Mouse (Mus musculus) kidney, adult 11 months (tissue): ENCODE results near the gene Iqcn.
A peak's percentile ranks its signal among the peaks of the same experiment; 100 is the strongest.

ENCODE experiments used
- DNase-seq: peaks from one replicate; pipeline ENCODE4 v3.0.0; 2022

Iqcn gene

DNA sequence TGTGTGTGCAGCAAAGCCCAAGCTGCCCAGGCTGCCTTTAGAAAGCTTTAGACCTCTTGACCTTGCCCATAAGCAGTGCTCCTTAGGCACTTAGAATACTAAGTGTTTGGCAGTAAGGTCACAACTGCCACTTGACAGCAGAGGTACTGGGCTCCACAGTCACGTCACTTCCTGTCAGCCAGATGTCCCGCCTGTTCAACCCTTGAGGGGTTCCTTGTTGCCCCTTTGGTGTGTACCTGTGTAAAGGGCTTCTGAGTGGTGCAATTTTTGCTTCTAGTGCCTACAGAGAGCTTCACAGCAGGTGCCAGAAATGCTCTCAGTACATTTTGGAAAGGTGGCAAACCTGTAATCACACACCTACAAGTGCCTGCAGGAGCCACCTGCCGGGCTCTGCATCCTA, 35.0 kb downstream of the Iqcn start:
- DNase-seq: peak; percentile 2

DNA sequence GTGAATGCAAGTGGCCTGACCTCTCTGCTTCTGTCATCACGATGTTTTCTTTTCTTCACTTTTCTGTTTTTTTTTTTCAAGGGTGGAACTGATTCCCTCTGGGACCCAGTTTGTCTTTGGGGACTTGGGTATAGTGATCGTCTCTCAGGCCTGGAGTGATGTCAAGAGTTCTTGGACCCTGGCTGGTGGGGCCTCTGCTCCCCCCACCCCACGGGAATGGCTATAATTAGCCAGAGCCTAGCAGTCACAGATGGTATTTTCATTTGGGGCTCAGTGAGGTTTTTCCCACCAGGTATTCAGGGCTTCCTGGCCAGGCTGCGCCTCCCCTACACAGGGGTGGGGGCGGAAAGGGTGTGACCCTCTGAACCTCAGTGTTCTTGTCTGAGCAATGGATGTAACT, 38.4 kb downstream of the Iqcn start:
- DNase-seq: peak; percentile 2

DNA sequence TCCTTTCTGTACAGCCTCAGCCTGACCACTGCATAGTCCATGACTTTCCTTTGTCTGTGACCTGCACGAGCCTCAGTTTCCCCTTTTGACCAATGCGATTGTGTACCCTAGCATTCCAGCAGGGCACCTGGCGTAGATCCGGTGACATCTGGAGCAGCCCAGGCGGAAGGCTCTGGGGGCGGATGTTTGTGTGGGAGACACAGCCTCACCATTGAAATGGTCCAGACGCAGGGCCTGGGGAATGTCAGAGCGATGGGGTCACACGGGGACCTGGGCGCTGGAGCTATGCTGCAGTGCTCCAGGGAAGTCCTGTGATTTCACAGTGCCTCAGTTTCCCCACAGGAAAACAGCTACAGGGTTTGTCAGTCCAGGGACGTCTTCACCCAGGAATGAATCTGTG, 38.9 kb downstream of the Iqcn start:
- peak; percentile 4 for DNase-seq

DNA sequence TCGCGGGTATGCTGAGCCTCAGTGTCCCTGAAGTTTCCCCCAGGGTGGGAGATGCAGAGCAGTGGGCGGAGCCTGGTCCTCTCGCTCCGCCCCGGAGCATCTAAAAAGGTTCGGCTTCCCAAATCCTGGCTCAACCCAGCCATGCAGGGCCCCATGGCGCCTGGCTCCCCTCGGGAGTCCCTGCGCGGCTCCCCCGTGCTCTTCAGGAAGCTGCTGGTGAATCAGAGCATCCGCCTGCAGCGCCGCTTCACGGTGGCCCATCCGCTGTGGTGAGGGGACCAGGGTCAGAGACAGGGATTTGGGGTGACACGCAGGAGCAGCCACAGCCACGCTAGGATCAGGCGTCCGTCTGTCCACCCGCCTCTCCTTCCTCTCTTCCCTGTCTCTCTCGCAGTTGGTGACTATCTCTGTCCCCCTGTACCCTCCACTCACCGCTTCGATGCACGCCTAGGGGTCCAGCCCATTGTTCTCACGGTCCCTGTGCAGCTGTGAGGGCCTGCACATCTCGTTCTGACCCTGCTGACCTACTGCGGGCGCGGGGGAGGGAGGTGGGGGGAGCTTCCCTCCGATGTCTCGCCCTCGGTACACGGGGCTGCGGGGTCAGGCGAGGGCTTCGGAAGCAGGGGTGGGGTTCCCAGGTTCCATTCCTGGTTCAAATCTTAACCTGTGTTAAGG, 39.9 kb downstream of the Iqcn start:
- DNase-seq: peak; percentile 31

DNA sequence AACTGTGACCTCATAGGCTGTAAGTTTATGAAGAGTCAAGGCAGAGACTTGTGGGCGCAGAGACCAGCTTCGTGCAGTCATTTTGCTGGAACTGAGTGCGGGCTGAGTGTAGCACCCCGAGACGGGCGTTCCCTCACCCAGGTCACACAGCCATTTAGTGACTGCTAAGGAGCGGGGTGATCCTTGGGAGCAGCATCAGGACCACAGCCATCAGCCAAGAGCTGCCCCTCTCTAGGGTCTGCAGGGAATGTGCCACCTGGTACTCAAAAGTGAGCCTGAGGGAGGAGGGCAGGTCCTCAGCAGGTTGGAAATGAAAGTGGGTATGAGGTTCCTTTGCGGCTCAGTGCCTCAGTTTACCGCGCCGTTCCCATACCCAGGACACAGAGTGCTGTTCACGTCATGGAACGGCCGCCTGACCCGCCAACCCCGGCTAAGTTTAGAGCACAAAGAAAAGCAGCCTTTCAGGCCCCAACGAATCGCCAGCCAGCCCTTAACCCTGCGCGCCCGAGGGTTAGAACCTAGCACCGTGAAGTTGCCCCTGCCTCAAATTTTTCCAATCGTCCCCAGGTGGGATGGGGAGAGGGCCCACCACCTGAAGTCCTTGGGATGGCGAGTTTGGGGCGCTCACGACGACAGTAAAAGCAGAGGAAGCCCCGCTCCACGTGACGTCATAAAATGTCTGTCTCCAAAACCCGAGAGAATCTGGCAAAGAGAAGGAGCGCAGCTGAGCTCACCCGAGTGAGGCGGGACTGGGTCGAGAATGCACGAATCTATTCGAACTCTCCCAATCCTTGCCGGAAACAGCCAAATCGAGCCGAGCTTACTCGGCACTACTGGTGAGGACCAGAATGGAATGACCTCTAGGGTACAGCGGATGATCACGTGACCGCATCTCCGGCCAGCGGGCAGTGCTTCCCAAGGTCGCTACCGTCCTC, 40.7 kb downstream of the Iqcn start:
- DNase-seq: peak; percentile 91

DNA sequence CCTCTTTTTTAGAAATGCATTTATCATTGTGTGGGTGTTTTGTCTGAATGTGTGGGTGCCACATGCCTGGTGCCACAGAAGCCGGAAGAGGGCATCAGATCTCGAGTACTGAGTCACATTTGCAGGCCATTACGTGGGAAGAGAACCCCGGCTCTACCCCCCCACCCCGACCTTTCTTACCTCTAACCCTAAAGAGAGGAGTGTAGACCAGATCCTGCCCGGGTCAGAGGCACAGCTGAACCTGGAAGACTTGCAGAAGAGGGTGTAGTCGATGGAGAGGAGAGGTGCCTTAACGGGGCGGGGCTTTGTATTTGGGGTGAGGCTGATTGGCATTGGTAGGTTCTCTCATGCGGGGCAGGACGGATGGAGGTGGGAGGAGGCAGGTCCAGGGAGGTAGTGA, 41.5 kb downstream of the Iqcn start:
- no peak for DNase-seq

DNA sequence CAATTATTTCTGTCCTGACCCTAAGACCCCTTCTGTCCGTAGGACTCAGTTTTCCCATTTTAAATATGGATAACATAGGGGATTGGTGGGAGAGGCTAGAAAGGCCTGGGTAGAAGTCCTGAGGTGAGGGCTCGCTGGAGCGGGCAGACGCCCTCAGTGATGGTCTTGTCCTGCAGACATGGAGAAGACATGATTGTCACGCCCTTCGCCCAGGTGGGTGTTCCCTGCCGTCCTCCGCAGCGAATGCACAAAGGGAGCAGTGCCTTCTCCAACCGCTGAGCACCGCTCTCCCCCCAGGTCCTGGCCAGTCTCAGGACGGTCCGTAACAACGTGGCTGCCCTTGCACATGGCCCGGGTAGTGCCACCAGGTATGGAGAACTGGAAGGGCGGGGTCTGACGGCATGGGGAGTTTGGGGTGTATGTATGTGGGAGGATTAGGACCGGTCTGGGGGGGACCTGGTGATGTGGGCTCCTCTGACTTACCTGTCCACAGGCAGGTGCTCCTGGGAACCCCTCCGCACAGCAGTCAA, 42.5 kb downstream of the Iqcn start:
- peak; percentile 10 for DNase-seq

DNA sequence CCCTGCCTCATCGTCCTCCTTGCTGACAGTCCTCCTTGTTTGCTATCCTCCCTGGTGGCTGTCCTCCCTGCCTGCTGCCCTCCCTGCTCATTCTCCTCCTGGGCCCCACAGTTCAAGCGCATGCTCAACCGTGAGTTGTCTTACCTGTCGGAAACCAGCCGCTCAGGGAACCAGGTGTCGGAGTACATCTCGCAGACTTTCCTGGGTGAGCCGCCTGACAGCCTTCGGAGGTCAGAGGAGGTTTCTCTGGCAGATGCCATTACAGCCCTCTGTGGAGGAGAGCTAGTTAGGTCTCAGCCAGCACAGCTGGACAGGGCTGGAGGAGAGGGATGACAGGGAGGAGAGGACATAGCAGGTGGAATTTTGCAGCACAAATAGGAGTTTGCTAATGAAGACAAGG, 43.4 kb downstream of the Iqcn start:
- peak; percentile 4 for DNase-seq

DNA sequence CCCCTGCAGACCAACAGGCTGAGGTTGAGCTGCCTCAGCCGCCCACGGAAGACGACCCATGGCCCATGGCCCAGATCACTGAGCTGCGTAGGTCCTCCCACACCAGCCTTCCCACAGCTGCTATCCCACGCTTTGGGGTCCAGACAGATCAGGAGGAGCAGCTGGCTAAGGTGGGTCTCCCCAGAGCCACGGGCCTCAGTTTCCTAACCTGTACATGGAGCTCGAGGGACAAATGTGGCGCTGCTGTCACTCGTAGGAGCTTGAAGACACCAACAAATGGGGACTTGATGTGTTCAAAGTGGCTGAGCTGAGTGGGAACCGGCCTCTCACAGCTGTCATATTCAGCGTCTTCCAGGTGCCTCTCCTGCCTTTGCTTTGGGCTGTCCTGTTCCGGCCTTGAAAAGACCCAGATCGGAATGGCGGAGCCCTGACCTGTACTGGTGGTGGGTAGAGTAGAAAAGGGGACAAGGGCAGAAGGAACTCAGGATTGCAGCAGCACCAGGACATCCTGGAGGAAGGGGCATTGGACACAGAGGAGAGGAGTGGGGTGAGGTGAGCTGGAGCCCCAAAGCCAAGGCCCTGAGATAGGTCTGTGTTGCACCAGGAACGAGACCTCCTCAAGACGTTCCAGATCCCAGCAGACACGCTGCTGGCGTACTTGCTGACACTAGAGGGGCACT, 44.1 kb downstream of the Iqcn start:
- DNase-seq: peak; percentile 2

DNA sequence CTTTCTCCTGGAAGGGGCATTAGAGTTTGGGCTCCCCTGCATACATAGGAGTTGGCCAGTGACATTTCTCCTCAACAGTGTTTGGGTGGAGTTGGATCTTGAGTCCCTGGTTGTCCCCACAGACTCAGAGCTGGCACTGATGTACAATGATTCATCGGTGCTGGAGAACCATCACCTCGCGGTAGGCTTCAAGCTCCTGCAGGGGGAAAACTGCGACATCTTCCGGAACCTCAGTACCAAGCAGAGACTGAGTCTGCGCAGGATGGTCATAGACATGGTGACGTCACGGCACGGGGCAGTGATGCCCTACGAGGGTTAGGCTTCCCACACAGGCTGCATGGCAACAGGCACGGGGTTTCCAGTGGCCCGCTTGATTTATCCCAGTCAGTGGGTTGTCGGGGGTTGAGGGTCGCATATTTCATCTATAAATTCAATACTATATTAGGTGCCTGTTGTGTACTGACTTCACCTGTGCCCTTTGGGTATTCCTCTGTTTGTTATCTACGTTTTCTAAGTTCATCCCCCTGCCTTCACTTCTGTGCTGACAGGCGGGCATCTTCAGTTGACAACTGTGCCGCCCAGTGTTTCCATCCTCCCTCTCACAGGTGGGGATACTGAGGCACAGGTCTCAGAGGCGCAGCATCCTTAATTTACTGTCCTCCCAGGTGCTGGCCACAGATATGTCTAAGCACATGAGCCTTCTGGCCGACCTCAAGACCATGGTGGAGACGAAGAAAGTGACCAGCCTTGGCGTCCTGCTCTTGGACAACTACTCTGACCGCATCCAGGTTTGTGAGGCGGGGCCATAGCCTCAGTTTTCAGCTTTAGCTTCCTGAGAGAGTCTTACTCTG, 45.2 kb downstream of the Iqcn start:
- DNase-seq: peak; percentile 3

DNA sequence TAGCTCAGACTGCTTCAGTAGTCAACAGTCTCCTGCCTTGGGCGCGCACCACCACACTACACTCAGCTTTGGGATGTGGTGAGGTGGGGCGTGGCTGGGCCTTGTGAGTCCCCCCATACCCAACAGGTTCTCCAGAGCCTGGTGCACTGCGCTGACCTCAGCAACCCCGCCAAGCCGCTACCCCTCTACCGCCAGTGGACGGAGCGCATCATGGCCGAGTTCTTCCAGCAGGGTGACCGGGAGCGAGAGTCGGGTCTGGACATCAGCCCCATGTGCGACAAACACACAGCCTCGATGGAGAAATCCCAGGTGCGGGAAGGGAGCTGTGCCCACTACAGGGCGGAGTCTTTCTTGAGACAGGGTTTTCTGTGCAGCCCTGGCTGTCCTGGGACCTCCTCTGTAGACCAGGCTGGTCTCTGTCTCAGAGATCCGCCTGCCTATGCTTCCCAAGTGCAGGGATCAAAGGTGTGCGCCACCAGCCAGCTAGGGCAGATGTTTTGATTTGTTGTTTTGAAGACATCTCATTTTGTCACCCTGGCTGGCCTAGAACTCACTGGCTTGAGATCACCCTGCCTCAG, 45.9 kb downstream of the Iqcn start:
- peak; percentile 8 for DNase-seq

DNA sequence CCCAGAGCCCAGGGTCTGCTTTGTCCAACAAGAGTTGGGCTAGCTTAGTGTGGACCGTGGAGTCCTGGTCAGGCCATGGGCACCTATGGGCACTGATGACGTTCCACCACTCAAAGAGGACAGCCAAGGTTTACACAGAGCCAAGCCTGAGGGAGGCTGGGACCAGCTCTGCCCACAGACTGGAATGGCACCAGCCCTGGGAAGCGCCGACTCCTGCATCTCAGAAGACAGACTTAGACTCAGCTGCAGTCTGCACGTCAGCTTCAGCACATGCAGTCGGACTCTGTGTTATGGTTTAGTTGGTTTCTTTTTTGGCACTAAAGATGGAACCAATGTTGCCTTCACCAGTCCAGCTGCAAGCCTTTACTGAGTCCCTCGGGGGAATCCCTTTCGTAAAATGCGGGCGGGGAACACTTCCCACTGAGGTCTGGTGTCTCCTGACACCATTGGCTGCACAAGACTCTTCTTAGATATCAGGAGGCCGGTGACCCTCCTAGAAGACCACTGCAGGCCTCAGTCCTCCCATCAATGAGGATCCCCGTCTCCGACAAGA, 46.9 kb downstream of the Iqcn start:
- peak; percentile 3 for DNase-seq

DNA sequence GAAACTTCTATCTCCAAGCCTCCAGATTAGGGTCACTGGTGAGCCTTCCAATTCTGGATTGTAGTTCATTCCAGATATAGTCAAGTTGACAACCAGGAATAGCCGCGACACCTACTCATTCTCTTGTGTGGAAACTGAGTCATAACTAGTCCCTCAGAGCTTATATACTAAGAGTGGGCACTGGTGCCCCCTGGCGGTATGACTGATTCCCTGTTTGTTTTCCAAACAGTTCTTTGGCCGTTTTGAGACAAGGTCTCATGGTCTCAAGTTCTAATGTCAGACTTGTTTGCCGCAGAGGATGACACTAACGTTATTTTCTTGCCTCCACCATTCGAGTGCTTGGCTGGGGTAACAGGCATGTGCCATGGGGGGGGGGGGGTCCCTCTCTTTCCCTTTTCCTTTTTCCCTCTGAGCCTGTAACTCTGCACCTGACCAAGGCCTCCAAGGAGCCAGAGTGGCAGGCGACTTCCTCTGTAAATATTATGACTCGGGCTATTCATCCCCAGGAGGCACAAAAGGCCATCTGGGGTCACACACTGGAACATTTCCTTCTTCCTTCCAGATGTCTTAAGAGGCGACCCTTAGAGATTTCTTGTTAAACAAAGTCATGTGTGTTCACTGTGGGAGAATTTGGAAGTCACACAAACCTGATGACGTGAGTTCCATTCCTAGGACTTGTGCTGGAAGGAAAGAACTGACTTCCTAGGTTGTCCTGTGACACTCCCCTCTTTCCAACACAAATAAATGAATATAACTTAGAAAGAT, 48.9 kb downstream of the Iqcn start:
- DNase-seq: peak; percentile 84

DNA sequence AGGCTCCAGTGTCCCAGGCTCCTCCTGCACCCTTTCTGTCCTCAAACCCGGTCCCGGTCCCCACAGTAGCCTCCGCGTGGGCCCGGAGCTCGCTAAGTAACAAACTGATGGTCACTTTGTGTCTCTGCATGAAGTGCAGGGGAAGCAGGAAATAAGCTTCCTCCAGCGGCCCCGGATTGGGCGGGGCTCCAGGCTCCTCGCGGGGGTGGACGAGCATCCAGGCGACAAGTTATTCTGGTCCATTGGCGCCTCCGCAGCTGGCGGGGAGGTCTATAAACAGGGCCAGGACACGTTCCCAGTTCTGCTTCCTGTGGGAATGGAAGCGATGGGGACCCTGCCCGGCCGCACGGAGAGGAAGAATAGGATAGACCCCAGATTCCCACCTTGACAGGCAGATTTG, 49.9 kb downstream of the Iqcn start:
- peak; percentile 85 for DNase-seq

DNA sequence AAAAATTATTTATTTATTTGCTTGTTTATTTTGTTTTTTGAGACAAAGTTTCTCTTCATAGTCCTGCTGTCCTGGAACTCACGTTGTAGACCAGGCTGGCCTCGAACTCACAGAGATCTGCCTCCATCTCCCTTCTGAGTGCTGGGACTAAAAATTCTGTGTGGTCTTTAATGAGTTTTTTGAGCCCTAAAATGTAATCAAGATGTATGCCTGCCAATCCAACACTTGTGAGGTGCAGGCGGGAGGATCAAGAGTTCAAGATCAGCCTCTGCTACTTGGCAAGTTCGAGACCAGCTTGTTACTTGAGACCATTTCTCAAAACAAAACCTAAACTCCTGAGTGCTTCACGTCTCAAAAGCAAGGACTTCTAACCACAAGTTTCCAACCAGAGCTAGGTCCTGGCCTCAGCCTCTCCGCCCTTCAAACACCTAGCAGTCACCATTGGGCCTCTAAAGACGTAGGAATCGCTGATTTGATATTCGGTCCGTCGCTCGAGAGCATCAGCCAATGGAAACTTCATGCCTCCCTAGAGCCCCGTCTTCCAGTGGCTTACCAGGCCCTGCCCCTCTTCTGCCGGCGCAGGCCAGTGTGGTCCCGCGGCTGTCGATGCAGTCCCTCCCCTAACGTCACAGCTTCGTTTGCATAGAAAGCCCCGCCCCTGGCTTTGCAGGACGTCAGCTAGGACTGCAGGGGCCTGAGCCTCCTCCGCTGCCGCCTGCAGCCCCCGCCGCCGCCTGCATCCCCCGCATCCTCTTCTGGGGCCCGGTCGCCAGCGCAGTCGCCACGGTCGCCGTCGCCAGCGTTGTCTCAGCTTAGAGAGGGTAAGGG, 51.0 kb downstream of the Iqcn start, which contains the start of gene Rab3a:
Gene Rab3a, plus strand, starts transcription at position 637 of the 828 bp plus-strand sequence.
- peak; percentile 99 for DNase-seq

DNA sequence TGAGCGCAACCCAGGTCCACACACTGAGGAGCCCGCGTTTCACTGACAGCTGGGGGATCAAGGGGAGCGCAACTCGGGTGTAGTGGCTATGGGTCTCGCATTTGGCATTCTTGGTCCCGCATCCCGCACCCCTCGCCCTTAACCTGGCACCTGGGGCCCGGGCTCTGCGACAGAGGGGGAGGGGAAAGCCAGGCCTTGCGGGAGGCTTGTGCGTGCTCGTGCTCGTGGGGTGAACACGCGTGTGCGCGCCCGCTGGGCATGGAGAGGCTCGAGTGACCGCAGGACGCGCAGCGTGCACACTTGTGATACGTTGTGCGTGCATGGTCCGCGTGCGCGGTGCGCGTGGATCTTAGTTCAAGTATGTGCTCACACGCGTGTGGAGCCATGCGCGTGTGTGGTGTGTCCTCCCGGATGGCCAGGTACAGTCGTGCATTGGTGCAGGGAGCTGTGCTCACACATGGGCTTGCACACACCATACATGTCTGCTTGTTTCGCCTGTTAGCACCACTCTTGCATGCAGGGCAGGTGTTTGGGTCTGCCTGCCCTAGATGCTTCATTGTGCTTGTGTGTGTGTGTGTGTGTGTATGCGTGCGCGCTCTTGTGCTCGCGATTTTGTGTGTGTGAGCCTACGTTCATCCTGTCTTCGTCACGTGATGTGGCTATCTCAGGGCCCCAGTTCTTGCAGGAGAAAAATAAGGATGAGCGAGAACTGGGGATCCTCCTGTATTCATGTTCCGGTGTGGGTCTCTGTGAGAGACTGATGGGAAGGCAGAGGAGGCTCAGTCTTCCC, 51.8 kb downstream of the Iqcn start:
- DNase-seq: peak; percentile 66

DNA sequence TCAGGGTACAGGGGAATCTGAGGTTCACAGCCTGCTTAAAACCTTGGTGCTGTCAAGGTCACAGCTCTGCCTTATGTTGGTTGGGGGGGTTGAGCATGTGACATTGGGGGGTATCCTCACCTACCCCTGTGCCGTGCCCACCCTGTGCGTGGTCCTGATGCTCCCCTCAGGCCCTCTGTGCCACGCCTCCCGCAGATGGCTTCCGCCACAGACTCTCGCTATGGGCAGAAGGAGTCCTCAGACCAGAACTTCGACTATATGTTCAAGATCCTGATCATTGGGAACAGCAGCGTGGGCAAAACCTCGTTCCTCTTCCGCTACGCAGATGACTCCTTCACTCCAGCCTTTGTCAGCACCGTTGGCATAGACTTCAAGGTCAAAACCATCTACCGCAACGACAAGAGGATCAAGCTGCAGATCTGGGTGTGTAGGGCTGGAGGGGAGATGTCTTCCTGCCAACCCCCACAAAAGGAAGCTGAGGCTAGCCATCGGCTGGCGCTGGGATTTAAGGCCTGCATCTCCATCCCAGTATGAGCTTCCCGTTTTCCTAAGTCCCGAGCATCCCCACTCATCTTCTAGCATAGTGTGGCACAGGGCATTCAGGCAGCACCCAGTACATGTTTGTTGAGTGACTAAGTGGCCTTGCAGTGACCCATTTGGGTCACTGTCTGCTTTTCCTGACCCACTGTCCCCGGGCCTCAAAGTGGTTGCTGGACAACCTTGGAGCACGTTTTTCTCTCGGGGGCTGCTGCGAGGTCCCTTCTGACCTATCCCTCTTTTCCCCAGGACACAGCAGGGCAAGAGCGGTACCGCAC, 52.6 kb downstream of the Iqcn start:
- peak; percentile 27 for DNase-seq

DNA sequence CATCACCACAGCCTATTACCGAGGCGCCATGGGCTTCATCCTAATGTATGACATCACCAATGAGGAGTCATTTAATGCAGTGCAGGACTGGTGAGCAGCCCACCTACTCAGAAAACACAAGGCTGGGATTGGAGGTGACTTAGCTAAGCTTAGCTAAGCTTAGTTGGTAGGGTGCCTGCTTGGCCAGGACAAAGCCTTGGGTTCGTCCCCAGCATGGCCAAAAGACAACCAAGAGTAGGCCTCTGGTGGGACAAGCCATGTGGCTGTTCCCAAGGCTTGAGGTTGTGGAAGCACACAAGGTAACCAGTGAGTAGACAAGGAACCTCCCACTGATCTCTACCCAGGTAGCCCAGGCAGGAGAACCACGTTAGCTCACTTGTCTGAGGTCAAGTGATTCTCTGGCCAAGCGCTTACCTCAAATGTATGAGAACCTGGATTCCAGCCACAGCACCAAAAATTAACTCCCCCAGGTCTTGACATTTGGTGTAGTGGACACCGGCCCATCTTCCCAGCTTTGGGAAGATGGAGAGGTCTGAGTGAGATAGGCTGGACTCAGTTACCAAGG, 53.3 kb downstream of the Iqcn start:
- no peak for DNase-seq
